Mouse (Mus musculus): ENCODE data around the gene Mpp3. TPM values are rescaled to one million over a fixed set of nuclear protein-coding genes. Genes with fewer than 3 reads are reported as not detected.
"Not testable (repeated sequence)": the region's sequence is repeated elsewhere in the genome, so short reads cannot be mapped to it uniquely, and the experiment has no call there.

Gene Mpp3
- polyA plus RNA-seq, 1 experiment from 2014 or later = 7.1 TPM

- no peak within 1 kb of the TSS for H3K9ac ChIP-seq (replicated peaks; ENCODE audit: low read depth, low read length)
- no peaks in the 10 kb centered on the region for H3K27me3 ChIP-seq (ENCODE audit: control insufficient read depth, insufficient read depth, low read length)
- H3K27ac ChIP-seq (ENCODE audit: low read length) = no peak within 1 kb of the TSS
- H3K9me3 ChIP-seq (ENCODE audit: control insufficient read depth, low read depth, low read length) = no peaks in the 10 kb centered on the region
- H3K4me1 ChIP-seq (ENCODE audit: control insufficient read depth, insufficient read depth, low read length) = 0 out of 2 replicates have a peak, but pooled peaks cover 3% of the 10 kb centered on the region
- no peak within 1 kb of the TSS for H3K4me3 ChIP-seq (ENCODE audit: low read depth, low read length)
- ATAC-seq (ENCODE audit: insufficient number of reproducible peaks, insufficient read depth, low FRiP score, low read depth) = no peak
- H3K36me3 ChIP-seq (ENCODE audit: control insufficient read depth, insufficient read depth, low read length) = no peaks in the 10 kb centered on the region
- H3K4me2 ChIP-seq (replicated peaks; ENCODE audit: low read depth, low read length) = no peak within 1 kb of the TSS
- WGBS = 86% methylated on average over 3 of the region's 3 CpGs
Measured at GRCm38 (mm10) chr11:101986913-101987312, 41.3 kb downstream of the Mpp3 start, which contains the start of gene Dusp3. Dusp3 (minus strand) TSS chr11:101987013.

DNA sequence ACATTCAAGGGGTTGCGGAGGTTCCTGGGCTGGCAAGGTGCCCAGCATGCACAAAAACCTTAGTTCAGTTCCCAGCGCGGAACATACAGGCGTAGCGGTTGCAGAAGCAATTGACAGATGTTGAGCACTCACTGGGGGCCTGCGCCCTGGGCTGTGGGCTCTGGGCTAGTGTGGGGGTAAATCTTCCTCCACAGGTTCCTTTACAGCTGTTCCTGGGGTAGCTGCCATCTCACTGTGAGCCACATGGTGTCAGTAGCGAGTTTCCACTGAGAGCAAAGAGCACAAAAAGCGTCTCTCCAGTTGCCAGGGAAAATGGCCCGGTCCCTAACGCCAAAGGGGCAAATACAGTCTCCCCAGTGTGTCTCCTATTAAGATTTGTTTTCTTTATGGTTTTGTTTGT is 42.3 kb downstream of the Mpp3 start:
- Histone ChIP-seq H3K9ac (replicated peaks; ENCODE audit: low read depth, low read length) (no peak overlapping the region), H3K27me3 (ENCODE audit: control insufficient read depth, insufficient read depth, low read length) (no peaks in the 10 kb centered on the region), H3K36me3 (ENCODE audit: control insufficient read depth, insufficient read depth, low read length) (no peaks in the 10 kb centered on the region), H3K4me2 (replicated peaks; ENCODE audit: low read depth, low read length) (no peak overlapping the region), H3K4me3 (ENCODE audit: low read depth, low read length) (no peak overlapping the region), H3K27ac (ENCODE audit: low read length) (no peak overlapping the region), H3K9me3 (ENCODE audit: control insufficient read depth, low read depth, low read length) (no peaks in the 10 kb centered on the region), H3K4me1 (ENCODE audit: control insufficient read depth, insufficient read depth, low read length) (0 out of 2 replicates have a peak, but pooled peaks cover 3% of the 10 kb centered on the region)
- peak; percentile 33; the same call in 1 of the 2 replicates for ATAC-seq (ENCODE audit: insufficient number of reproducible peaks, insufficient read depth, low FRiP score, low read depth)
- WGBS = 2% methylated on average over 10 of the region's 10 CpGs

- not testable (repeated sequence) for ATAC-seq (ENCODE audit: insufficient number of reproducible peaks, insufficient read depth, low FRiP score, low read depth); H3K9me3 ChIP-seq (ENCODE audit: control insufficient read depth, low read depth, low read length); H3K4me1 ChIP-seq (ENCODE audit: control insufficient read depth, insufficient read depth, low read length); H3K9ac ChIP-seq (replicated peaks; ENCODE audit: low read depth, low read length); H3K27ac ChIP-seq (ENCODE audit: low read length); H3K4me3 ChIP-seq (ENCODE audit: low read depth, low read length); H3K36me3 ChIP-seq (ENCODE audit: control insufficient read depth, insufficient read depth, low read length); H3K27me3 ChIP-seq (ENCODE audit: control insufficient read depth, insufficient read depth, low read length); H3K4me2 ChIP-seq (replicated peaks; ENCODE audit: low read depth, low read length)
- WGBS = 37% methylated on average over 6 of the region's 6 CpGs
Measured at GRCm38 (mm10) chr11:101985450-101985849, 42.8 kb downstream of the Mpp3 start.

DNA sequence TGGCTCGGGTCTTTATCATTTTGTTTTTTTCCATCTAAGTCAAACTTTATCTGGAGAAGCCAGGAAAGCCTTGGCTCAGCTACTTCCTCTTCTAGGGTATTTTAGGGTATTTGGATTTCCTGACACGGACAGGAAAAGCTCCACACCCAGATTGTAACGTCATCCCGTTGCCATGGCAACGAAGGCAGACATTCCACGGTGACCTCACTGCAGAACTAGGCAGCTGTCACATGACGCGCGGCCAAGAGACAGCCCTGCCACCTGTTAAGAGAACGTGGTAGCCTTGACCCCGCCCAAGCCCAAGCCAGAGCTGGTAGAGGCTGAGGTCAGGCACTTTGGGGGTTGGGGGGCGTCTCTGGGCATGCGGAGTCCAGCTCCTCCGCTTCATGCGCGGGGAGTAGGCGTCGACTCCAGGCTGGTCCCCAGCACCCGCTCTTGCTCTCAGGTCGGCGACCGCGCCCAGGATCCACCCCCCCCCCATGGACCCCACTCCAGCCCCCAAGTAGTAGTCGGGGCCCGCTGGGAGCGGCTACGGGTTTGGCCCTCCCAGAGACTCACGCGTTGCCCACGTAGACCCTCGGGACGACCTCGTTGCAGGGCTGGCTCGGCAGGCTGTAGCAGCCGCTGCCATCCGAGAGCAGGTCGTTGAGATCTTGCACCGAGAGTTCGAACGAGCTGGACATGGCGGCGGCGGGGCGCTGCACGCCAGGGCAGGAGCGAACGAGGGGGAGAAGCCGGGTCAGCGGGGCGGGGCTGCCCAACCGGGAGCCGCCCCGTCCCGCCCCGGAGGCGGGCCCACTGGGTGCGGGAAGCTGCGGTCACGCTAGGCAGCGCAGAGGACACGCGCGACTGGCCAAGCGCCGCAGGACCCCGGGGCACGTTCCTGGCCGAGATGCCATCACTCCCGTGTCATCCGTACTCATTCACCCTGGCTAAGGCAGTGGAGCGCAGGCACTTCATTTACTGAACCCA is 43.9 kb downstream of the Mpp3 start, which contains the start of gene Cfap97d1:
Gene Cfap97d1, plus strand, starts transcription at position 226 of the 972 bp plus-strand sequence.
- Histone ChIP-seq H3K27ac (ENCODE audit: low read length) (peak within 1 kb of the TSS; percentile 76; the same call in 1 of the 2 replicates), H3K4me3 (ENCODE audit: low read depth, low read length) (peak within 1 kb of the TSS; percentile 60), H3K4me2 (replicated peaks; ENCODE audit: low read depth, low read length) (peak within 1 kb of the TSS; percentile 99), H3K9ac (replicated peaks; ENCODE audit: low read depth, low read length) (peak within 1 kb of the TSS; percentile 63), H3K27me3 (ENCODE audit: control insufficient read depth, insufficient read depth, low read length) (no peaks in the 10 kb centered on the region), H3K4me1 (ENCODE audit: control insufficient read depth, insufficient read depth, low read length) (0 out of 2 replicates have a peak, but pooled peaks cover 3% of the 10 kb centered on the region), H3K36me3 (ENCODE audit: control insufficient read depth, insufficient read depth, low read length) (no peaks in the 10 kb centered on the region), H3K9me3 (ENCODE audit: control insufficient read depth, low read depth, low read length) (no peaks in the 10 kb centered on the region)
- peak; percentile 83 for ATAC-seq (ENCODE audit: insufficient number of reproducible peaks, insufficient read depth, low FRiP score, low read depth)
- under 1% methylated on average over 70 of the region's 71 CpGs for WGBS

DNA sequence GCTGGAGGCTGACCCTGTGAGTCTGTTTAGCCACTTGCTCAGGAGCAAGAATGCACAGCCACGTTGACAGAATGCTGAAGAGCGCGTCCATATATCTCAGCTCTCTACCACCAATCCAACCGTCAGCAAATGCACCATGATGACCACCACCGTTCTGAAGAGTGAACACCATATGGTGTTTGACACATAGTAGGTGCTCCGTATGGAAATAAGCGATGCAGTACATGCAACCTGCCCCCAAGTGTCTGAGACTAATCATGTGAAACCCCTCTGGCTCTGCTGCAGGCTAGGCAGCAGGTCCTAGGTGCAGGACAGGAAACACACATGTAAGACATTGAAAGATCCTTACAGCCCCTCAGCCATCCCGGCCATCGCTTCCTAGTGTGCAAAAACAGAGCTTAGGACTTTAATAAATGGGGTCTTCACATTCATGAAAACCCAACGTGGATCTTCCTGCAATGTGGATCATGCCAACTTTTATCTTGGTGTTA is 44.8 kb downstream of the Mpp3 start:
- Histone ChIP-seq H3K27ac (ENCODE audit: low read length) (peak overlapping the region; percentile 48; the same call in 1 of the 2 replicates), H3K9ac (replicated peaks; ENCODE audit: low read depth, low read length) (no peak overlapping the region), H3K36me3 (ENCODE audit: control insufficient read depth, insufficient read depth, low read length) (no peaks in the 10 kb centered on the region), H3K9me3 (ENCODE audit: control insufficient read depth, low read depth, low read length) (no peaks in the 10 kb centered on the region), H3K27me3 (ENCODE audit: control insufficient read depth, insufficient read depth, low read length) (no peaks in the 10 kb centered on the region), H3K4me3 (ENCODE audit: low read depth, low read length) (peak overlapping the region; percentile 60), H3K4me1 (ENCODE audit: control insufficient read depth, insufficient read depth, low read length) (0 out of 2 replicates have a peak, but pooled peaks cover 3% of the 10 kb centered on the region), H3K4me2 (replicated peaks; ENCODE audit: low read depth, low read length) (peak overlapping the region; percentile 99; the same call in 1 of the 2 replicates)
- 64% methylated on average over 10 of the region's 10 CpGs for WGBS
- no peak for ATAC-seq (ENCODE audit: insufficient number of reproducible peaks, insufficient read depth, low FRiP score, low read depth)

GRCm38 (mm10) chr11:101982981-101983411 is 45.3 kb downstream of the Mpp3 start:
- 47% methylated on average over 6 of the region's 6 CpGs for WGBS
- Histone ChIP-seq H3K4me3 (ENCODE audit: low read depth, low read length) (no peak overlapping the region), H3K9ac (replicated peaks; ENCODE audit: low read depth, low read length) (no peak overlapping the region), H3K27ac (ENCODE audit: low read length) (peak overlapping the region; percentile 48; the same call in 1 of the 2 replicates), H3K36me3 (ENCODE audit: control insufficient read depth, insufficient read depth, low read length) (no peaks in the 10 kb centered on the region), H3K4me1 (ENCODE audit: control insufficient read depth, insufficient read depth, low read length) (0 out of 2 replicates have a peak, but pooled peaks cover 3% of the 10 kb centered on the region), H3K4me2 (replicated peaks; ENCODE audit: low read depth, low read length) (peak overlapping the region; percentile 99; the same call in 1 of the 2 replicates), H3K9me3 (ENCODE audit: control insufficient read depth, low read depth, low read length) (no peaks in the 10 kb centered on the region), H3K27me3 (ENCODE audit: control insufficient read depth, insufficient read depth, low read length) (no peaks in the 10 kb centered on the region)
- no peak for ATAC-seq (ENCODE audit: insufficient number of reproducible peaks, insufficient read depth, low FRiP score, low read depth)

DNA sequence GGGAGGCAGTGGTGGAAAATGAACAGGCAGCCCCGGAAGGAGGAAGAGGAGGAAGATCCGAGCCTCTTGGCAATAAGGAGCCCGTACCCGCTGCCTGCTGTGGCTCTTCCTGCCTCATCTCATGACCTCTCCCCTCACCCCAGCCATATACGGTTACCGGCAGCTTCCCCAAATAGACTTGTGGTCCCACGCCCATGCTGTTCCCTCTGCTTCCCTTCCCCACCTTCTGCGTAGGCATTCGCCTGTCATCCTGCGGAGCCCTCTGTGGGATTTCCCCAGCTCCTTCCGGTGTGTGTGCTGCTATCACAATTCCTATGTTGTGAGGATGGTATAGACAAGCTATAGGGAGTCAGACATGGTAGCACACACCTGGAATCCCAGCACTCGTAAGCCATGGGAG is 46.4 kb downstream of the Mpp3 start:
- WGBS = 82% methylated on average over 12 of the region's 12 CpGs

GRCm38 (mm10) chr11:101980603-101981157 is 47.6 kb downstream of the Mpp3 start:
- WGBS = 77% methylated on average over 9 of the region's 9 CpGs
- Histone ChIP-seq H3K27me3 (ENCODE audit: control insufficient read depth, insufficient read depth, low read length) (no peaks in the 10 kb centered on the region), H3K27ac (ENCODE audit: low read length) (no peak overlapping the region), H3K9me3 (ENCODE audit: control insufficient read depth, low read depth, low read length) (no peaks in the 10 kb centered on the region), H3K36me3 (ENCODE audit: control insufficient read depth, insufficient read depth, low read length) (no peaks in the 10 kb centered on the region), H3K9ac (replicated peaks; ENCODE audit: low read depth, low read length) (no peak overlapping the region), H3K4me1 (ENCODE audit: control insufficient read depth, insufficient read depth, low read length) (no peaks in the 10 kb centered on the region), H3K4me3 (ENCODE audit: low read depth, low read length) (no peak overlapping the region), H3K4me2 (replicated peaks; ENCODE audit: low read depth, low read length) (no peak overlapping the region)
- no peak for ATAC-seq (ENCODE audit: insufficient number of reproducible peaks, insufficient read depth, low FRiP score, low read depth)

More for the DNA sequence above, 46.4 kb downstream of the Mpp3 start:
- H3K36me3 ChIP-seq (ENCODE audit: control insufficient read depth, insufficient read depth, low read length) = no peaks in the 10 kb centered on the region
- no peak overlapping the region for H3K4me2 ChIP-seq (replicated peaks; ENCODE audit: low read depth, low read length)
- ATAC-seq (ENCODE audit: insufficient number of reproducible peaks, insufficient read depth, low FRiP score, low read depth) = no peak
- no peaks in the 10 kb centered on the region for H3K9me3 ChIP-seq (ENCODE audit: control insufficient read depth, low read depth, low read length)
- no peak overlapping the region for H3K4me3 ChIP-seq (ENCODE audit: low read depth, low read length)
- H3K9ac ChIP-seq (replicated peaks; ENCODE audit: low read depth, low read length) = no peak overlapping the region
- H3K27me3 ChIP-seq (ENCODE audit: control insufficient read depth, insufficient read depth, low read length) = no peaks in the 10 kb centered on the region
- no peak overlapping the region for H3K27ac ChIP-seq (ENCODE audit: low read length)
- 0 out of 2 replicates have a peak, but pooled peaks cover 3% of the 10 kb centered on the region for H3K4me1 ChIP-seq (ENCODE audit: control insufficient read depth, insufficient read depth, low read length)
